Mouse (Mus musculus): ENCODE data around the gene Grap. TPM values are rescaled to one million over a fixed set of nuclear protein-coding genes. Genes with fewer than 3 reads are reported as not detected.

Grap gene
- polyA plus RNA-seq, 1 experiment from 2014 or later: 10.7 TPM

- Histone ChIP-seq H3K36me3 (no peaks in the 10 kb centered on the region), H3K9ac (no peak overlapping the region), H3K27me3 (no peaks in the 10 kb centered on the region), H3K4me1 (replicated peaks) (no peaks in the 10 kb centered on the region), H3K27ac (replicated peaks) (no peak overlapping the region), H3K4me2 (no peak overlapping the region), H3K9me3 (no peaks in the 10 kb centered on the region), H3K4me3 (no peak overlapping the region)
- 88% methylated on average over 7 of the region's 7 CpGs for WGBS
- no peak for ATAC-seq (ENCODE audit: low FRiP score, low read depth)
Observed at GRCm38 (mm10) chr11:61642106-61642505, 11.0 kb upstream of the Grap start.

- ATAC-seq (ENCODE audit: low FRiP score, low read depth): no peak
- H3K9me3 ChIP-seq: no peaks in the 10 kb centered on the region
- no peak overlapping the region for H3K9ac ChIP-seq
- no peak overlapping the region for H3K4me3 ChIP-seq
- 83% methylated on average over 5 of the region's 5 CpGs for WGBS
- no peak overlapping the region for H3K4me2 ChIP-seq
- H3K27me3 ChIP-seq: no peaks in the 10 kb centered on the region
- no peak overlapping the region for H3K27ac ChIP-seq (replicated peaks)
- H3K4me1 ChIP-seq (replicated peaks): no peaks in the 10 kb centered on the region
- H3K36me3 ChIP-seq: no peaks in the 10 kb centered on the region
Observed at GRCm38 (mm10) chr11:61643184-61643961, 9.7 kb upstream of the Grap start.

GRCm38 (mm10) chr11:61644576-61645326 is 8.3 kb upstream of the Grap start:
- Histone ChIP-seq H3K4me1 (replicated peaks) (no peaks in the 10 kb centered on the region), H3K27me3 (no peaks in the 10 kb centered on the region), H3K4me2 (no peak overlapping the region), H3K9ac (no peak overlapping the region), H3K36me3 (no peaks in the 10 kb centered on the region), H3K27ac (replicated peaks) (no peak overlapping the region), H3K9me3 (no peaks in the 10 kb centered on the region), H3K4me3 (no peak overlapping the region)
- 73% methylated on average over 11 of the region's 11 CpGs for WGBS
- no peak for ATAC-seq (ENCODE audit: low FRiP score, low read depth)

- Histone ChIP-seq H3K9ac (no peak overlapping the region), H3K4me2 (no peak overlapping the region), H3K9me3 (no peaks in the 10 kb centered on the region), H3K36me3 (no peaks in the 10 kb centered on the region), H3K4me1 (replicated peaks) (no peaks in the 10 kb centered on the region), H3K27me3 (no peaks in the 10 kb centered on the region), H3K27ac (replicated peaks) (no peak overlapping the region), H3K4me3 (no peak overlapping the region)
- no peak for ATAC-seq (ENCODE audit: low FRiP score, low read depth)
- WGBS: 76% methylated on average over 5 of the region's 5 CpGs
Observed at GRCm38 (mm10) chr11:61645357-61645857, 7.7 kb upstream of the Grap start.

GRCm38 (mm10) chr11:61646499-61647039 is 6.5 kb upstream of the Grap start:
- Histone ChIP-seq H3K4me1 (replicated peaks) (no peaks in the 10 kb centered on the region), H3K27ac (replicated peaks) (no peak overlapping the region), H3K4me2 (no peak overlapping the region), H3K9ac (no peak overlapping the region), H3K27me3 (no peaks in the 10 kb centered on the region), H3K9me3 (no peaks in the 10 kb centered on the region), H3K4me3 (no peak overlapping the region), H3K36me3 (no peaks in the 10 kb centered on the region)
- WGBS: 62% methylated on average over 2 of the region's 2 CpGs
- ATAC-seq (ENCODE audit: low FRiP score, low read depth): no peak

GRCm38 (mm10) chr11:61647110-61647910 is 5.8 kb upstream of the Grap start:
- H3K4me3 ChIP-seq: no peak overlapping the region
- no peaks in the 10 kb centered on the region for H3K9me3 ChIP-seq
- H3K36me3 ChIP-seq: no peaks in the 10 kb centered on the region
- no peaks in the 10 kb centered on the region for H3K27me3 ChIP-seq
- H3K4me2 ChIP-seq: no peak overlapping the region
- no peak overlapping the region for H3K9ac ChIP-seq
- 68% methylated on average over 10 of the region's 10 CpGs for WGBS
- no peak for ATAC-seq (ENCODE audit: low FRiP score, low read depth)
- no peaks in the 10 kb centered on the region for H3K4me1 ChIP-seq (replicated peaks)
- no peak overlapping the region for H3K27ac ChIP-seq (replicated peaks)

- ATAC-seq (ENCODE audit: low FRiP score, low read depth): no peak
- Histone ChIP-seq H3K27me3 (no peaks in the 10 kb centered on the region), H3K9me3 (no peaks in the 10 kb centered on the region), H3K4me3 (no peak overlapping the region), H3K4me2 (no peak overlapping the region), H3K9ac (no peak overlapping the region), H3K36me3 (no peaks in the 10 kb centered on the region), H3K27ac (replicated peaks) (no peak overlapping the region), H3K4me1 (replicated peaks) (no peaks in the 10 kb centered on the region)
- WGBS: 74% methylated on average over 6 of the region's 6 CpGs
Observed at GRCm38 (mm10) chr11:61647956-61648748, 4.9 kb upstream of the Grap start.

GRCm38 (mm10) chr11:61648749-61649115 is 4.3 kb upstream of the Grap start:
- H3K4me2 ChIP-seq: no peak overlapping the region
- H3K27ac ChIP-seq (replicated peaks): no peak overlapping the region
- H3K4me1 ChIP-seq (replicated peaks): no peaks in the 10 kb centered on the region
- no peaks in the 10 kb centered on the region for H3K36me3 ChIP-seq
- no peaks in the 10 kb centered on the region for H3K27me3 ChIP-seq
- no peak overlapping the region for H3K4me3 ChIP-seq
- no peak overlapping the region for H3K9ac ChIP-seq
- no peak for ATAC-seq (ENCODE audit: low FRiP score, low read depth)
- no peaks in the 10 kb centered on the region for H3K9me3 ChIP-seq
- 79% methylated on average over 7 of the region's 7 CpGs for WGBS

GRCm38 (mm10) chr11:61649163-61649580 is 3.9 kb upstream of the Grap start:
- Histone ChIP-seq H3K9me3 (no peaks in the 10 kb centered on the region), H3K9ac (no peak overlapping the region), H3K36me3 (no peaks in the 10 kb centered on the region), H3K4me2 (no peak overlapping the region), H3K4me1 (replicated peaks) (no peaks in the 10 kb centered on the region), H3K27ac (replicated peaks) (no peak overlapping the region), H3K4me3 (no peak overlapping the region), H3K27me3 (no peaks in the 10 kb centered on the region)
- no peak for ATAC-seq (ENCODE audit: low FRiP score, low read depth)
- WGBS: 93% methylated on average over 5 of the region's 5 CpGs

- H3K27me3 ChIP-seq: no peaks in the 10 kb centered on the region
- no peaks in the 10 kb centered on the region for H3K36me3 ChIP-seq
- H3K27ac ChIP-seq (replicated peaks): no peak overlapping the region
- no peaks in the 10 kb centered on the region for H3K4me1 ChIP-seq (replicated peaks)
- no peak overlapping the region for H3K4me2 ChIP-seq
- H3K9ac ChIP-seq: no peak overlapping the region
- H3K4me3 ChIP-seq: no peak overlapping the region
- WGBS: 87% methylated on average over 4 of the region's 4 CpGs
- H3K9me3 ChIP-seq: no peaks in the 10 kb centered on the region
- ATAC-seq (ENCODE audit: low FRiP score, low read depth): no peak
Observed at GRCm38 (mm10) chr11:61649626-61650025, 3.4 kb upstream of the Grap start.

All from hindbrain, embryonic 15.5 days (tissue).